Mouse (Mus musculus) lung, postnatal 4 days (tissue): ENCODE measurements around the gene Wfdc6a.
A peak's percentile ranks its signal among the peaks of the same experiment; 100 is the strongest.
"Not testable (repeated sequence)": the region's sequence is repeated elsewhere in the genome, so short reads cannot be mapped to it uniquely, and the experiment has no call there.

Source experiments
- DNase-seq, 2 experiments: peaks; one replicate each; pipeline ENCODE4 v3.0.0; 2021

Wfdc6a gene

GRCm38 (mm10) chr2:164585025-164585725 lies at the start of gene Wfdc6a:
Gene Wfdc6a (minus strand): TSS chr2:164585447.
- peak; percentile 14 to 46 for DNase-seq

DNA sequence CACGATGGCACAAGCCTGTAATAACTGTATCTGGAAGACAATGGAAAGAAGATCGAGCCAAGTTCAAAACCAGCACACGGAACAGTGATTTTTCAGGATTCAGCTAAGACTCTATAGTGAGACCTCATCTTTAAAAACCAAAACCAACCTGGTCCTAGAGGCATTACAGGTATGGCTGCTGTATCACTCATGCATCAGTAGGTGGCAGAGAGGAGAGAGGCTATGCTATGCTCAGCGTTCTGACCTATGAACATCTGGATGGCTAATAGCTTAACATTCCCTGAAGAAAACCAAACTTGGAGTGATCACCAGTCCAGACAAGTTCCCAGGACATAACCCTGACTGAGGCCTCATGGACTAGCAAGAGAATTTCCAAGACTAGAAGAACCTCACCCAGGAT lies 36.5 kb upstream of the Wfdc6a start:
- DNase-seq = no peak

DNA sequence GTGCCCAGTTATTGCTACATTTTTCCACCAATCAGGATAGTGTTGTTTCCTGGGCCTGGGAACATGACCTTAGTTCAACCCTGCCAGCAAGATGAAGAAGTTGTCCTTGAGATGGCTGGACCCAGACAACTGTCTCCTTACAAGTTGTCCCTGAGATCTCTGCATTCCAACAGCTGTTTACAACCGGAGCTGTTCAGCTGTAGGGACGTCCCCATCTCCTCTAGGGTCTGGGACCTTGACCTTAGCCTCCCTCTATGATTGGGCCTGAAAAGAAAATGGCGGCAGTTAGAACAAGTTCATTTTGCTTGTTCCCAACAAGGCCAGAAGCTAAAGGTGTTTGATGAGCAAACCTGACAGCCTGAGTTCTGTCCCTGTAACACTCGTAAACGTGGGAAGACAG lies 33.8 kb upstream of the Wfdc6a start:
- no peak for DNase-seq

DNA sequence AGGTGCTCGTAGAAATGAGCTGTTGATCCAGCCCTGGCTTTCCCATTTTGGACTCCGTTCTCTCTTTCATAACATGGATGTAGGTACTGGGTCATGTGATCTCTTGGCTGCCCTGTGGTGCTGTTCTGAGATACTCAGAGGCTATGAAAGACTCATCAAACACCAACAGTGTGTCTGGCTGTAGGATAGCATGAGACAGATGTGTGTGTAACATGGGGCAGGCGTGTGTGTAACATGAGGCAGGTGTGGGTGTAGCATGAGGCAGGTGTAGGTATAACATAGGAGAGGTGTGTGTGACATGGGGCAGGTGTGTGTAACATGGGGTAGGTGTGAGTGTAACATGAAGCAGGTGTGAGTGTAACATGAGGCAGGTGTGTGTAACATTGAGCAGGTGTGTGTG lies 30.1 kb upstream of the Wfdc6a start:
- no peak for DNase-seq

- peak; percentile 52 to 68 for DNase-seq
Measured at GRCm38 (mm10) chr2:164613471-164613870, 28.2 kb upstream of the Wfdc6a start, which contains the start of the genes Wfdc6b and Wfdc8. Gene Wfdc6b (plus strand): TSS chr2:164613522. Gene Wfdc8 (minus strand): TSS chr2:164613626.

- DNase-seq = no peak
Measured at GRCm38 (mm10) chr2:164608781-164609180, 23.5 kb upstream of the Wfdc6a start.

- DNase-seq = no peak
Measured at GRCm38 (mm10) chr2:164604411-164604810, 19.2 kb upstream of the Wfdc6a start.

GRCm38 (mm10) chr2:164603482-164603881 lies 18.2 kb upstream of the Wfdc6a start:
- no peak for DNase-seq

DNA sequence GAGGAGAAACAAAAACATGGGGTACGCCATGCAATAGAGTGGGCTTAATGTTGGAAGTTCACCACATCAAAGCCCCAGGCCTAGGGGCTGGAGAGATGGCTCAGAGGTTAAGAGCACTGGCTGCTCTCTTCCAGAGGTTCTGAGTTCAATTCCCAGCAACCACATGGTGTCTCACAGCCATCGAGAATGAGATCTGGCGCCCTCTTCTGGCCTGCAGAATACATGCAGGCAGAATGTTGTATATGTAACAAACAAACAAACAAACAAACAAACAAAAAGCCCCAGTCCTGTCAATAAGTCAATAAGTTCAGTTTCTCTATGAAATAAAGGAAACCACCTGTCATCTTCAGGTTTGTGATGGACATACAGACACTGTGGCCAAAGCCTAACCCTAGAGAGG lies 14.9 kb upstream of the Wfdc6a start:
- DNase-seq = no peak

GRCm38 (mm10) chr2:164593494-164593893 lies 8.2 kb upstream of the Wfdc6a start, which contains the start of gene Eppin:
Gene Eppin (minus strand): TSS chr2:164593594.
- no peak for DNase-seq

DNA sequence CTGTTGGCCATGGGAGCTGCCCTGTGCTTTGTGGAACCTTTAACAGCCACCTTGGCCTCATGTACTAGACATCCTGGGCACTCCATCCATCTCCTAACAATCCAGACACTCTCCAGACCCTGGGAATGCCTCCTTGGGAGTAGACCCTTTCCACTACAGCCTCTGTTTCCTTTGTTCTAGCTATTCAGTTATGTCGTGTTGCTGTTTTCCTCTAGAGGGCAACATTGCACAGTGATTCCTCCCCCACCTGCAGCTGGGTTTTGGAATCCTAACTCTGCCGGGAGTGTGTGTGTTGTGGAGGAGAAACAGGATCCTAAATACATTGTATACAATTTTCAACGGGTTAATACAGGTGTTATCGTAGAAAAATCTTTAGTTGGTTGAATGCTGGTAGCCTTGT lies 6.8 kb upstream of the Wfdc6a start:
- peak in 1 of 2 experiments; percentile 20 for DNase-seq

- DNase-seq = not testable (repeated sequence)
Measured at GRCm38 (mm10) chr2:164573359-164573758, 11.9 kb downstream of the Wfdc6a start, which contains the start of gene Spint3. Gene Spint3 (minus strand): TSS chr2:164573459.

GRCm38 (mm10) chr2:164567460-164567859 lies 17.8 kb downstream of the Wfdc6a start:
- DNase-seq = no peak

DNA sequence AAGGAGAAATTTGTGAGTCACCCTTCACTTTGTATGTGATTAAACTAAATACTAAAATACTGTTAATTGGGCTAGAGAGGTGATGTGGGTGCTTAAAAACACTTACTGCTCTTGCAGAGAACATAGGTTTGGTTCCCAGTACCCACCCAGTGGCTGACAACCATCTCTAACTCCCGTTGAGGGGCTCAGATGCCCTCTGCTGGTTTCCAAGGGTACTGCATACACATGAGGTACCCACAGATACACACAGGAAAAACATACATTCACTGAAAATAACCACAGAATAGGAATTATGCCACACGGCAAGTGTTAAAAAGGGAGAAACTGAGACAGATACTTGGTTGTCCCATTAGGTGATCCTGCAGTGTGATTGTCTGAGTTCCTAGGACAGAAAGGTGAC lies 18.2 kb downstream of the Wfdc6a start:
- DNase-seq = no peak

- no peak for DNase-seq
Measured at GRCm38 (mm10) chr2:164564346-164564745, 20.9 kb downstream of the Wfdc6a start.

DNA sequence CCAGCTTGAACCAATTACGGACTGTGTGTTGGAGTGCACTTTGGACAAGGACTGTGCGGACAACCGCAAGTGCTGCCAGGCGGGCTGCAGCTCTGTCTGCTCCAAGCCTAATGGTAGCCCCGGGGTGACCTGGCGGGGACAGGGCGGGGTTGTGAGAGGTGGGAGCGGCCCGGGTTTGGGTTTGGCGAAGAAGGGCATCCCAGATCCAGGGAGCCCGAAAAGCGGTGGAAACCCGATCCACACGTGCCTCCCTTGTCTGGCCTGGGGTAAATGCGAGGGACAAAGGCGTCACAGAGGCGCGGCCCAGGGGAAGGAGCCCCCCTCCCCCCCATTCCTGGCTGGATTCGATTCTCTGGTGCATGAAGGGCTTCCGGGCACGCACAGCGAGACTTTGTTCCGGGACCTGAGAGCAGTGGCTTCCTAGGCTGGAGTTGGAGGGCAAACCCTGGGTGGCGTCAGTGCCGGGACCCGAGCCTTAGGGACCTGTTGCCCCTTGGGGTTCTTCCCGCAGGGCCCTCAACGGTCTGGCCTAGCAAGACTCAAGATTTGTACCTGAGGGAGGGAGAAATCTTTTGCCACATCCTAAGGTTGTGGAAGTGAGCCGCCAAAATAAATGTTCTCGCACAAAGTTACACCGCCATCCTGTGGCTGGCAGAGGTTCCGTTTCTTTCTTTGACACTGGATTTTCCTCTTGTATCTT lies 21.8 kb downstream of the Wfdc6a start:
- peak; percentile 44 to 66 for DNase-seq

DNA sequence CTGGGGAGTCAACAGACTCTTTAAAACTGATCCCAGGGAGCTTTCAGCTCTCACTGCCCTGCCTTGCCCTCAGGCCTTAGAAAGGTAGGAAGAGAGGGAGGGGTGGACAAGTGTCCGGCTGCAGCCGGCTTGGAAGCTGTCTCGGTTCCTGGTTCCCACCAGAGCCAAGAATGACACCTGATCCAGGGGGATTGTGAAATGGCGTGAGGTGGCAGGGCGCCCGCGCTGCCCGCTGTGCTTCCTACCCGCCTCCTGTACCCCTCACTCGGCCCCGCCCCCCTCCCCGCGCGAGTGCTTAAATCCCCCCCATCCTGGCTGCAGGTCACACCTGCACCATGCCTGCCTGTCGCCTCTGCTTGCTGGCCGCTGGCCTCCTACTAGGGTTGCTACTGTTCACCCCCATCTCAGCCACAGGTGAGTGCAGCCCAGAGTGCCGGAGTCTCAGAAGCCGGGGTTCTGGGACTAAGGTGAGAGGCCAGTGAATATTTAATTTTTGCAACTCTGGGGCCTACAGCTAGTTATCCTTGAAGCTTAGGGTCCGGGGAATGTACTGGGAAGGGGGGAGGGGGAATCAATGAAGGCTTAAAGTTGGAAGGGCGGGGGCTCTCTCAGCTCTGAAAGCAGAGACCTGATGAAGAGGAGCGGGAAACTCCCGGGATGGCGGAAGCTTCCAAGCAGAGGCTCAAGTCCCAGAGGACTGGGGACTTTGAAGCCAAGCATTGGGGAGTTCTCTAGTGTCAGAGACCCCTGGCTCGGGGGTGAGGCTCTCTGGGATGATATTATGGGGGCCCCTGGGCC lies 22.7 kb downstream of the Wfdc6a start, which contains the start of gene Wfdc2:
Wfdc2 (plus strand) TSS at position 23 of the 798 bp plus-strand sequence.
- DNase-seq = peak; percentile 79 to 90

DNA sequence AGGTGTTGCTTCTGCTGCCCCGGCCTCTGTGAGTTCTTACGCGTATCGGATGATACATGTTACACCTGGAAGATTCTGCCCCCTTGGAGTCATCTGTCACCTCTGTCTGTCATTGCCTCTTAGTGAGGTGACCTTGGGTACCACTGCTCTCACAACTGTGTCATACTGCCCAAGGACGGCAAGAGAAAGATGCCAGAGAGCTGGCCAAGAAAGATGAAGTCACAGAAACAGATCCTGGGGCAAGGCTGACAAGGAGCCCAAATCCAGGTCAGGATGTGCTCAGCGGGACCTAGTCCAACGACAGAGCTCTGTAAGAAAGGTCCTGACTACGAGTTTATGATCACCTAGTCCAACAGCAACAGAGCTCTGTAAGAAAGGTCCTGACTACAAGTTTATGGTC lies 25.1 kb downstream of the Wfdc6a start:
- no peak for DNase-seq

DNA sequence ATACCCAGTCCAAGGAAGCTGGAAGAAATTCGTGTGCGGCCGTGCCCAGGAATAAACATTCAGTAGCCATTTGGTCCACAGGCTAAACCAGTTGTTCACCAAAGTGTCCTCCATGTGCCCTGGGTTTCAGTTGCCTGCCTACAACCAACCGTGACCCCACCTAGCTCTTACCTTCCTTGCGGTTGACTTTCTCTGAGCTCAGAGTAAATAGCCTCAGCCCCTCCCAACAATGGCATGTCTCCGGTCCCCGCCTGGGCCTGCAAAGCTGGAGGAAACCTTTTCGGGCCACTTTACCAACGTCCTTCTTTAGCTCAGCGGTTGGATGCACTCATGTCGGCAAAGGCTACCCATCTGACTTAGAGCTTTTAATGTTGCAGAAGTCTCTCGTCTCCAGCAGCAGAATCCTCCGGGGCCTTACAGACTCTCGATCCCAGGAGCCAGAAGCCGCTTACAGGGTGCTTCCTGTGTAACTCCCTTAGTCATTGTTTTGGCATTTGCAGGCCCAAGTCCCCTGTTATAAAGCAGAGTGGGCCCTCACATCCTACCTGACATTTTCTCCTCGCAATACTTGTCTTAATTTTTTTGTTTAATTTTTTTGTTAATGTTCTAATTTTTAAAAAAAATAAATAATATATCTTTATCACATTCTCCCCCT lies 26.1 kb downstream of the Wfdc6a start:
- DNase-seq = peak; percentile 37 to 59

GRCm38 (mm10) chr2:164558426-164558825 lies 26.8 kb downstream of the Wfdc6a start:
- no peak for DNase-seq

DNA sequence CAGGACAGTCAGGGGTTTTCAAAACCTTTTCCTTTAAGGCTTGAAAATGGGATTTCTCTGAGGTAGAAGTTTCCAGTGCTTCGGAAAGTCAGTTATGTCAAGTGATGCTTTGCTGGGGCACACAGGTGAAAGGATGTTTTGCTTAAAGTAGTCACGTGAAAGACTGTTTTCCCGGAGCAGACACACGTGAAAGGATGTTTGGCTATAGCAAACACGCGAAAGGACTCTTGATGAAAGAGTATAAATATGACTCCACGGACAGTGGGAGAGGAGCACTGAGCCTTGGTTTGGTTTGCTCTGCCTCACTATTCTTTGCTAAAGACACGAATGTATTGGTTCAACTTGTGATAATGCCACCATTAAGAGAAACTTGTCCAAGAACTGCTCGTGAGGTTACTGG lies 33.7 kb downstream of the Wfdc6a start:
- no peak for DNase-seq

GRCm38 (mm10) chr2:164550895-164551269 lies 34.4 kb downstream of the Wfdc6a start:
- no peak for DNase-seq
